Comparison of ENCODE assay signal across 8 mouse cellular contexts in the genomic region with DNA sequence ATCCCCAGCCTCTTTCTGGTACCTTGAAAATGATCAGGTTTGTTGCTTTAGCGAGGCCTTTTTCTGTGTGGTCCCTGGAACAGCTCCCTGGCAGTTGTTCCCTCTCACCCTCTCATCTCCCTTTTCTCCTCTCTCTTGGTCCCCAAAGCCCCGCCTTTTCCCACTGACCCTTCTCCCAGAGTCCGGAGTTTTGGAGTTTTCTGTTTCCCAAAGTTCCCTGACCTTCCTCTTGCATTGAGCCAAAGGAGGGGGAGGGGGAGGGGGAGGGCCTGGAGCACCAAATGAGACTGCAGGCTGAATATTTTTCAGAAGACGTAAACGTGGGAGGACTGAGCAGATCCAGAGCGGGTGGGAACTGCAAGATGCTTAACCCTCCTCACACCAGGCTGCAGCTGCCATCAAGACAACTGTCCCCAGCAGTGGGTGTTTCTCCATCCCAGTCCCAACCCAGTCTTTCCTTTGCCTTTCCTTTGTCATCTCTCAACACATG. TPM values are rescaled to one million over a fixed set of nuclear protein-coding genes. Genes with fewer than 3 reads are reported as not detected.
DNase-seq lines count a peak whose midpoint lies in the region; ATAC-seq and TF ChIP-seq lines count a peak whose summit lies in the region.

Rarres2 (minus strand) TSS at position 218 of the 490 bp plus-strand sequence.

- no peak within 1 kb of the TSS for H3K9ac ChIP-seq in liver, embryonic 16.5 days (ENCODE audit: low read depth, low read length)
- H3K9ac ChIP-seq in midbrain, embryonic 16.5 days (ENCODE audit: low read depth, low read length) = no peak within 1 kb of the TSS

- H3K4me2 ChIP-seq in liver, embryonic 16.5 days (ENCODE audit: low read depth, low read length) = peak within 1 kb of the TSS; percentile 15; the same call in 1 of the 2 replicates
- H3K4me2 ChIP-seq in midbrain, embryonic 16.5 days (ENCODE audit: low read length) = no peak within 1 kb of the TSS

- peaks cover 26% of the 10 kb centered on the region for H3K4me1 ChIP-seq in kidney, adult 2 months (ENCODE audit: control insufficient read depth, insufficient read depth, low read length)
- peaks cover 6% of the 10 kb centered on the region for H3K4me1 ChIP-seq in liver, embryonic 16.5 days (ENCODE audit: control insufficient read depth, low read depth, low read length)
- H3K4me1 ChIP-seq in midbrain, embryonic 16.5 days (ENCODE audit: control insufficient read depth, insufficient read depth, low read length) = no peaks in the 10 kb centered on the region

- ATAC-seq in liver, embryonic 16.5 days (ENCODE audit: low read depth) = peak; percentile 63
- no peak for ATAC-seq in midbrain, embryonic 16.5 days
- ATAC-seq in granulocyte monocyte progenitor cell, adult 5-6 weeks (replicated peaks; ENCODE audit: poor library complexity, severe bottlenecking) = no peak

- peak; percentile 62 for DNase-seq in ovary, adult 18-20 months (ENCODE audit: low spot score)
- no peak for DNase-seq in ovary, postnatal 10 days (ENCODE audit: low spot score)
- DNase-seq in gastrocnemius, postnatal 36 days = peak in 1 of 2 experiments; percentile 52
- peak; percentile 80 for DNase-seq in kidney, adult 2 months
- no peak for DNase-seq in cerebellum, postnatal 14 days

- intact Hi-C loops in gastrocnemius, postnatal 36 days (cut with DNase I) = no loop called here

- H3K36me3 ChIP-seq in kidney, adult 2 months (ENCODE audit: control insufficient read depth, insufficient read depth, low read length) = no peaks in the 10 kb centered on the region
- H3K36me3 ChIP-seq in liver, embryonic 16.5 days (ENCODE audit: control insufficient read depth, insufficient read depth) = no peaks in the 10 kb centered on the region
- 0 out of 2 replicates have a peak, but pooled peaks cover 7% of the 10 kb centered on the region for H3K36me3 ChIP-seq in midbrain, embryonic 16.5 days (ENCODE audit: control insufficient read depth, insufficient read depth, low read length)

- H3K27ac ChIP-seq in kidney, adult 2 months (ENCODE audit: insufficient read depth, low read depth, low read length) = peak within 1 kb of the TSS; percentile 58
- H3K27ac ChIP-seq in liver, embryonic 16.5 days (ENCODE audit: low read length) = peak within 1 kb of the TSS; percentile 29; the same call in 1 of the 2 replicates
- no peak within 1 kb of the TSS for H3K27ac ChIP-seq in midbrain, embryonic 16.5 days (ENCODE audit: low read length)

- TF ChIP-seq POLR2A in kidney, adult 2 months (IDR thresholded peaks at IDR 0.05; ENCODE audit: low read depth, low read length) = no peak

- WGBS in kidney, adult 2 months = 22% methylated on average over 6 of the region's 6 CpGs
- WGBS in liver, embryonic 16.5 days (ENCODE audit: insufficient replicate concordance) = 42% methylated on average over 6 of the region's 6 CpGs
- WGBS in midbrain, embryonic 16.5 days = 41% methylated on average over 6 of the region's 6 CpGs

- no peaks in the 10 kb centered on the region for H3K27me3 ChIP-seq in kidney, adult 2 months (replicated peaks; ENCODE audit: control insufficient read depth, insufficient read depth, low read length)
- H3K27me3 ChIP-seq in liver, embryonic 16.5 days (ENCODE audit: control insufficient read depth, insufficient read depth, low read depth, low read length) = no peaks in the 10 kb centered on the region
- no peaks in the 10 kb centered on the region for H3K27me3 ChIP-seq in midbrain, embryonic 16.5 days (ENCODE audit: control insufficient read depth, insufficient read depth, low read depth, low read length)

- TF ChIP-seq CTCF in kidney, adult 2 months (conservative IDR thresholded peaks at IDR 0.05; ENCODE audit: insufficient read depth, insufficient read length, low read depth, low read length) = no peak

- peak within 1 kb of the TSS; percentile 8 for H3K4me3 ChIP-seq in kidney, adult 2 months (ENCODE audit: insufficient read depth, low read depth, low read length)
- no peak within 1 kb of the TSS for H3K4me3 ChIP-seq in liver, embryonic 16.5 days (ENCODE audit: low read depth, low read length)
- no peak within 1 kb of the TSS for H3K4me3 ChIP-seq in midbrain, embryonic 16.5 days (ENCODE audit: low read depth, low read length)

- no peaks in the 10 kb centered on the region for H3K9me3 ChIP-seq in liver, embryonic 16.5 days (replicated peaks; ENCODE audit: control insufficient read depth, low read length)
- no peaks in the 10 kb centered on the region for H3K9me3 ChIP-seq in midbrain, embryonic 16.5 days (replicated peaks; ENCODE audit: control insufficient read depth, low read length, poor library complexity, severe bottlenecking)

RNA-seq across cellular contexts. Expression of gene Rarres2, which starts in this region (rescaled TPM):
- total RNA-seq in gastrocnemius, postnatal 36 days (2021) = 10 to 100 TPM; 15.5 to 19.0 TPM
- polyA plus RNA-seq in kidney, adult 2 months (2012; rRNA removed) = 87.9 and 89.2 TPM in 2 replicates
- polyA plus RNA-seq in liver, embryonic 16.5 days (2015; fragmentation: Nextera tagmentation; extraction: Ambion mirVana) = 53.4 and 57.0 TPM in 2 replicates
- polyA plus RNA-seq in midbrain, embryonic 16.5 days (2015; fragmentation: Nextera tagmentation; extraction: Ambion mirVana) = 5.3 and 5.7 TPM in 2 replicates
- total RNA-seq in granulocyte monocyte progenitor cell, adult 5-6 weeks (2014; fragmentation: Nextera tagmentation) = not detected in 2 replicates
- not detected in 2 replicates for total RNA-seq in granulocyte monocyte progenitor cell, adult 5-6 weeks (2017)

Comparison
In these comparisons a context has a peak if more than half of its experiments do, and no peak if none do; other contexts are left out.
1. RNA of gene Rarres2 (total RNA-seq): 15.5 to 19.0 TPM in gastrocnemius, postnatal 36 days; not detected in granulocyte monocyte progenitor cell, adult 5-6 weeks; every median in the first group is over 10 times any median in the second.
2. DNase-seq: peak in ovary, adult 18-20 months (single experiment) and kidney, adult 2 months (single experiment); none in ovary, postnatal 10 days (single experiment) and cerebellum, postnatal 14 days (0 of 2).